Mouse (Mus musculus) liver, embryonic 16.5 days (tissue): ENCODE measurements around the gene Brk1. TPM values are rescaled to one million over a fixed set of nuclear protein-coding genes. Genes with fewer than 3 reads are reported as not detected.

Experiments used
- ATAC-seq: fragments of 200-750 bp; cut with Nextera tagmentation; 2 replicates; pipeline ENCODE4 v1.8.0; 2017; ENCODE audit warnings: low read depth, mild to moderate bottlenecking, moderate number of reproducible peaks, moderate library complexity
- H3K27ac ChIP-seq: fragments of 300-500 bp; sonication (generic); 2 replicates; pipeline ENCODE4 v1.5.1; 2014; ENCODE audit warnings: mild to moderate bottlenecking, low read length
- H3K27me3 ChIP-seq: fragments of 300-500 bp; sonication (generic); 2 replicates; pipeline ENCODE4 v1.6.1; 2014; ENCODE audit warnings: low read depth, low read length, mixed read lengths; ENCODE audit not compliant: control insufficient read depth, insufficient read depth
- H3K36me3 ChIP-seq: fragments of 300-500 bp; sonication (generic); 2 replicates; pipeline ENCODE4 v1.6.1; 2014; ENCODE audit warnings: mild to moderate bottlenecking; ENCODE audit not compliant: control insufficient read depth, insufficient read depth
- H3K4me1 ChIP-seq: fragments of 300-500 bp; sonication (generic); 2 replicates; pipeline ENCODE4 v1.6.1; 2014; ENCODE audit warnings: low read depth, low read length, mixed read lengths; ENCODE audit not compliant: control insufficient read depth
- H3K4me2 ChIP-seq: fragments of 300-500 bp; sonication (generic); 2 replicates; pipeline ENCODE4 v1.6.1; 2014; ENCODE audit warnings: low read depth, low read length, mixed read lengths
- H3K4me3 ChIP-seq: fragments of 300-500 bp; sonication (generic); 2 replicates; pipeline ENCODE4 v1.5.1; 2014; ENCODE audit warnings: low read depth, mild to moderate bottlenecking, low read length
- H3K9ac ChIP-seq: fragments of 300-500 bp; sonication (generic); 2 replicates; pipeline ENCODE4 v1.6.1; 2014; ENCODE audit warnings: low read depth, low read length
- H3K9me3 ChIP-seq: fragments of 300-500 bp; sonication (generic); replicated peaks from 2 replicates; pipeline ENCODE4 v1.6.1; 2016; ENCODE audit warnings: low read length; ENCODE audit not compliant: control insufficient read depth
- WGBS: fragments of 180-500 bp; shearing (Covaris S2); extraction: QIAGEN DNeasy Blood & Tissue Kit; methylation state at CpG from one replicate; pipeline ENCODE4 v1.1.7; 2014; ENCODE audit not compliant: insufficient replicate concordance; 5-methylcytosine and 5-hydroxymethylcytosine counted together
- polyA plus RNA-seq: library from polyadenylated mRNA; unstranded; fragments of >200 nt; fragmentation: Nextera tagmentation; extraction: Ambion mirVana; gene quantifications from 2 replicates; pipeline ENCODE4 v1.2.1, GENCODE M21; 2015

Brk1 gene
- polyA plus RNA-seq, 1 experiment from 2014 or later, result 77.9 TPM

GRCm38 (mm10) chr6:113660492-113661352 is 56.1 kb downstream of the Brk1 start:
- H3K9me3 ChIP-seq, result peaks cover 4% of the 10 kb centered on the region; the same call in 1 of the 2 replicates
- 0 out of 2 replicates have a peak, but pooled peaks cover 4% of the 10 kb centered on the region for H3K36me3 ChIP-seq
- H3K4me1 ChIP-seq, result peaks cover 32% of the 10 kb centered on the region
- no peak overlapping the region; the same call in 1 of the 2 replicates for H3K9ac ChIP-seq
- no peak overlapping the region for H3K4me3 ChIP-seq
- ATAC-seq, result no peak
- 54% methylated on average over 14 of the region's 14 CpGs for WGBS
- H3K27ac ChIP-seq, result peak overlapping the region; percentile 54; the same call in 1 of the 2 replicates
- H3K27me3 ChIP-seq, result no peaks in the 10 kb centered on the region
- H3K4me2 ChIP-seq, result no peak overlapping the region

GRCm38 (mm10) chr6:113661353-113662241 is 57.0 kb downstream of the Brk1 start:
- 47% methylated on average over 12 of the region's 12 CpGs for WGBS

GRCm38 (mm10) chr6:113662964-113663700 is 58.6 kb downstream of the Brk1 start:
- peaks cover 4% of the 10 kb centered on the region; the same call in 1 of the 2 replicates for H3K9me3 ChIP-seq
- WGBS, result 83% methylated on average over 8 of the region's 8 CpGs
- H3K4me2 ChIP-seq, result no peak overlapping the region
- H3K36me3 ChIP-seq, result 0 out of 2 replicates have a peak, but pooled peaks cover 4% of the 10 kb centered on the region
- no peak overlapping the region for H3K4me3 ChIP-seq
- H3K9ac ChIP-seq, result no peak overlapping the region
- ATAC-seq, result no peak
- peak overlapping the region; percentile 28 for H3K27ac ChIP-seq
- H3K4me1 ChIP-seq, result peaks cover 35% of the 10 kb centered on the region
- H3K27me3 ChIP-seq, result no peaks in the 10 kb centered on the region

More at GRCm38 (mm10) chr6:113661353-113662241, 57.0 kb downstream of the Brk1 start:
- Histone ChIP-seq H3K36me3 (0 out of 2 replicates have a peak, but pooled peaks cover 4% of the 10 kb centered on the region), H3K4me2 (no peak overlapping the region), H3K4me3 (no peak overlapping the region), H3K9me3 (peaks cover 4% of the 10 kb centered on the region; the same call in 1 of the 2 replicates), H3K4me1 (peaks cover 32% of the 10 kb centered on the region), H3K27me3 (no peaks in the 10 kb centered on the region), H3K27ac (peak overlapping the region; percentile 30; the same call in 1 of the 2 replicates), H3K9ac (no peak overlapping the region)
- ATAC-seq, result peak; percentile 56

GRCm38 (mm10) chr6:113664305-113664704 is 59.7 kb downstream of the Brk1 start:
- no peak for ATAC-seq
- Histone ChIP-seq H3K4me2 (no peak overlapping the region), H3K9ac (no peak overlapping the region), H3K27ac (no peak overlapping the region), H3K27me3 (no peaks in the 10 kb centered on the region), H3K9me3 (peaks cover 4% of the 10 kb centered on the region; the same call in 1 of the 2 replicates), H3K36me3 (0 out of 2 replicates have a peak, but pooled peaks cover 4% of the 10 kb centered on the region), H3K4me3 (no peak overlapping the region), H3K4me1 (peaks cover 33% of the 10 kb centered on the region)
- WGBS, result 68% methylated on average over 7 of the region's 7 CpGs

Other genes with a start within 250 kb of the Brk1 start
- gene Tada3, start 226.9 kb upstream of the Brk1 start, polyA plus RNA-seq, result 16.5 and 17.2 TPM in 2 replicates
- 178 and 179 TPM in 2 replicates for gene Arpc4, start 226.7 kb upstream of the Brk1 start, polyA plus RNA-seq
- 0.90 and 1.3 TPM in 2 replicates for gene Ttll3, start 215.5 kb upstream of the Brk1 start, polyA plus RNA-seq
- gene Rpusd3, start 185.4 kb upstream of the Brk1 start, polyA plus RNA-seq, result 11.8 and 12.1 TPM in 2 replicates
- gene Cidec, start 169.0 kb upstream of the Brk1 start, polyA plus RNA-seq, result 0.14 and 0.40 TPM in 2 replicates
- 30.1 and 30.9 TPM in 2 replicates for gene Jagn1, start 162.2 kb upstream of the Brk1 start, polyA plus RNA-seq
- gene Il17re, start 146.3 kb upstream of the Brk1 start, polyA plus RNA-seq, result 0.19 and 0.33 TPM in 2 replicates
- 9.5 and 11.9 TPM in 2 replicates for gene Il17rc, start 133.3 kb upstream of the Brk1 start, polyA plus RNA-seq
- gene Creld1, start 121.5 kb upstream of the Brk1 start, polyA plus RNA-seq, result 6.9 and 7.3 TPM in 2 replicates
- 0.05 TPM in 1 of 2 replicates, not detected in the other for gene Prrt3, start 102.8 kb upstream of the Brk1 start, polyA plus RNA-seq
- gene Emc3, start 73.1 kb upstream of the Brk1 start, polyA plus RNA-seq, result 40.6 and 42.0 TPM in 2 replicates
- gene Fancd2, start 73.1 kb upstream of the Brk1 start, polyA plus RNA-seq, result 6.8 and 7.3 TPM in 2 replicates
- gene Fancd2os, start 4.1 kb upstream of the Brk1 start, polyA plus RNA-seq, result not detected in 2 replicates
- 9.0 and 9.1 TPM in 2 replicates for gene Vhl, start 19.2 kb downstream of the Brk1 start, polyA plus RNA-seq
- 12.4 and 13.2 TPM in 2 replicates for gene Irak2, start 33.7 kb downstream of the Brk1 start, polyA plus RNA-seq
- 0.40 and 0.47 TPM in 2 replicates for gene Tatdn2, start 92.3 kb downstream of the Brk1 start, polyA plus RNA-seq
- 0.11 and 1.9 TPM in 2 replicates for gene Ghrl, start 115.1 kb downstream of the Brk1 start, polyA plus RNA-seq
- gene Sec13, start 136.0 kb downstream of the Brk1 start, polyA plus RNA-seq, result 103 and 111 TPM in 2 replicates